Mouse (Mus musculus) erythroblast, embryonic 14.5 days (primary cell): ENCODE results near the gene Tns1.

Source experiments
- GATA1 ChIP-seq: IDR thresholded peaks from 2 replicates; pipeline ENCODE4 v1.6.1; 2012; ENCODE audit warnings: low read length, inconsistent platforms, mixed read lengths
- TAL1 ChIP-seq: IDR thresholded peaks from 3 replicates; pipeline ENCODE4 v1.6.1; 2012; ENCODE audit warnings: low read length, inconsistent platforms, mixed read lengths

DNA sequence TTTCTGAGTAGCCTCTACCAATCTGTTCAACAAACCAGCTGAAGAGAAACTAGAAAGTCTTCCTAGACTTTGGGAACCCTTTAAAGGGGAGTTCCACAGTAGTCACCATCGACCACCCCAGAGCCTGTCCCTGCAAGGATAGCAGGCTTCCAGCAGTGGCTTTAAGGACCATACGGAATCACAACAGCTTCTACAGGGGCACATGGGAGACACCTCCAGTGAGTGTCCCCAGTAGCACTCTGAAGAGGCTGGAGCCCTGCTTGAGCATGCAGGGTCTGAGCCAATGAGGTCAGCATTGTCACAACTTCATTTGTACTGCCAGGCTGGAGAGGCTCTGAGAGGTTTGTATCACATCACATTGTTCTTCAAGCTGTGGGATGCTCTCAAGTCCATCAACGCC, 25.9 kb upstream of the Tns1 start:
- TF ChIP-seq GATA1 (no peak), TAL1 (no peak)
